Mouse (Mus musculus) heart, embryonic 16.5 days (tissue): Measurements from ENCODE around the gene Coq3. TPM values are rescaled to one million over a fixed set of nuclear protein-coding genes. Genes with fewer than 3 reads are reported as not detected.
A peak's percentile ranks its signal among the peaks of the same experiment; 100 is the strongest.

ENCODE experiments used
- ATAC-seq: fragments of 200-750 bp; cut with Nextera tagmentation; replicated peaks from 2 replicates; pipeline ENCODE4 v1.8.0; 2017; ENCODE audit warnings: moderate number of reproducible peaks; ENCODE audit not compliant: insufficient read depth, low FRiP score; ENCODE audit errors: extremely low read depth
- H3K27ac ChIP-seq: fragments of 300-500 bp; sonication (generic); 2 replicates; pipeline ENCODE4 v1.5.1; 2014; ENCODE audit warnings: mild to moderate bottlenecking, low read length, control low read depth, moderate library complexity
- H3K27me3 ChIP-seq: fragments of 300-500 bp; sonication (generic); 2 replicates; pipeline ENCODE4 v1.6.1; 2014; ENCODE audit warnings: low read length, mixed read lengths; ENCODE audit not compliant: control insufficient read depth, insufficient read depth
- H3K36me3 ChIP-seq: fragments of 300-500 bp; sonication (generic); 2 replicates; pipeline ENCODE4 v1.6.1; 2014; ENCODE audit not compliant: control insufficient read depth, insufficient read depth
- H3K4me1 ChIP-seq: fragments of 300-500 bp; sonication (generic); 2 replicates; pipeline ENCODE4 v1.6.1; 2014; ENCODE audit warnings: low read length, mixed read lengths; ENCODE audit not compliant: control insufficient read depth, insufficient read depth
- H3K4me2 ChIP-seq: fragments of 300-500 bp; sonication (generic); 2 replicates; pipeline ENCODE4 v1.6.1; 2014; ENCODE audit warnings: low read depth, mild to moderate bottlenecking, control low read depth, low read length
- H3K4me3 ChIP-seq: fragments of 300-500 bp; sonication (generic); 2 replicates; pipeline ENCODE4 v1.5.1; 2014; ENCODE audit warnings: mild to moderate bottlenecking, control low read depth, low read length
- H3K9ac ChIP-seq: fragments of 300-500 bp; sonication (generic); 2 replicates; pipeline ENCODE4 v1.6.1; 2014; ENCODE audit warnings: low read length, control low read depth
- H3K9me3 ChIP-seq: fragments of 300-500 bp; sonication (generic); replicated peaks from 2 replicates; pipeline ENCODE4 v1.6.1; 2016; ENCODE audit warnings: low read length; ENCODE audit not compliant: control insufficient read depth
- WGBS: fragments of 180-500 bp; shearing (Covaris S2); extraction: QIAGEN DNeasy Blood & Tissue Kit; methylation state at CpG from one replicate; pipeline ENCODE4 v1.1.7; 2014; 5-methylcytosine and 5-hydroxymethylcytosine counted together
- polyA plus RNA-seq: library from polyadenylated mRNA; unstranded; fragments of >200 nt; fragmentation: Nextera tagmentation; extraction: Ambion mirVana; gene quantifications from 2 replicates; pipeline ENCODE4 v1.2.1, GENCODE M21; 2015

Coq3 gene
- polyA plus RNA-seq, 1 experiment from 2014 or later: 22.7 TPM

- H3K9ac ChIP-seq: peak within 1 kb of the TSS; percentile 89
Observed at GRCm38 (mm10) chr4:21930971-21931771, 51.7 kb downstream of the Coq3 start, which contains the start of gene Faxc. Gene Faxc, plus strand, starts transcription at chr4:21931329.

GRCm38 (mm10) chr4:21931772-21932630, 52.5 kb downstream of the Coq3 start:
- H3K4me3 ChIP-seq: peak overlapping the region; percentile 85
- H3K4me2 ChIP-seq: peak overlapping the region; percentile 94
- H3K27me3 ChIP-seq: no peaks in the 10 kb centered on the region
- H3K27ac ChIP-seq: peak overlapping the region; percentile 1; the same call in 1 of the 2 replicates
- peaks cover 2% of the 10 kb centered on the region; the same call in 1 of the 2 replicates for H3K4me1 ChIP-seq
- peak; percentile 18; the same call in 1 of the 2 replicates for ATAC-seq
- H3K36me3 ChIP-seq: no peaks in the 10 kb centered on the region
- H3K9me3 ChIP-seq: no peaks in the 10 kb centered on the region
- peak overlapping the region; percentile 89 for H3K9ac ChIP-seq
- 14% methylated on average over 23 of the region's 23 CpGs for WGBS

More at GRCm38 (mm10) chr4:21930971-21931771, 51.7 kb downstream of the Coq3 start, which contains the start of gene Faxc:
- Histone ChIP-seq H3K4me3 (peak within 1 kb of the TSS; percentile 85), H3K4me1 (peaks cover 2% of the 10 kb centered on the region; the same call in 1 of the 2 replicates), H3K27me3 (no peaks in the 10 kb centered on the region), H3K4me2 (peak within 1 kb of the TSS; percentile 94), H3K36me3 (no peaks in the 10 kb centered on the region), H3K9me3 (no peaks in the 10 kb centered on the region), H3K27ac (peak within 1 kb of the TSS; percentile 1; the same call in 1 of the 2 replicates)
- peak; percentile 83 for ATAC-seq
- under 1% methylated on average over 60 of the region's 83 CpGs for WGBS

- Histone ChIP-seq H3K4me3 (no peak overlapping the region), H3K27ac (no peak overlapping the region), H3K36me3 (no peaks in the 10 kb centered on the region), H3K27me3 (no peaks in the 10 kb centered on the region), H3K4me1 (peaks cover 2% of the 10 kb centered on the region; the same call in 1 of the 2 replicates), H3K9ac (no peak overlapping the region), H3K9me3 (no peaks in the 10 kb centered on the region), H3K4me2 (no peak overlapping the region)
- 79% methylated on average over 2 of the region's 2 CpGs for WGBS
- no peak for ATAC-seq
Observed at GRCm38 (mm10) chr4:21935378-21935777, 55.9 kb downstream of the Coq3 start.

- no peak overlapping the region for H3K27ac ChIP-seq
- H3K9me3 ChIP-seq: no peaks in the 10 kb centered on the region
- H3K36me3 ChIP-seq: no peaks in the 10 kb centered on the region
- no peaks in the 10 kb centered on the region for H3K4me1 ChIP-seq
- no peak overlapping the region for H3K4me2 ChIP-seq
- no peak for ATAC-seq
- WGBS: 89% methylated on average over 9 of the region's 9 CpGs
- no peak overlapping the region for H3K4me3 ChIP-seq
- H3K27me3 ChIP-seq: no peaks in the 10 kb centered on the region
- H3K9ac ChIP-seq: no peak overlapping the region
Observed at GRCm38 (mm10) chr4:21936424-21936823, 57.0 kb downstream of the Coq3 start.

- Histone ChIP-seq H3K27ac (no peak overlapping the region), H3K9me3 (no peaks in the 10 kb centered on the region), H3K27me3 (no peaks in the 10 kb centered on the region), H3K4me1 (no peaks in the 10 kb centered on the region), H3K9ac (no peak overlapping the region), H3K36me3 (no peaks in the 10 kb centered on the region), H3K4me2 (no peak overlapping the region), H3K4me3 (no peak overlapping the region)
- no peak for ATAC-seq
- WGBS: 82% methylated on average over 8 of the region's 8 CpGs
Observed at GRCm38 (mm10) chr4:21937890-21938289, 58.4 kb downstream of the Coq3 start.

- 86% methylated on average over 3 of the region's 3 CpGs for WGBS
- H3K27me3 ChIP-seq: no peaks in the 10 kb centered on the region
- ATAC-seq: no peak
- H3K4me2 ChIP-seq: no peak overlapping the region
- H3K27ac ChIP-seq: no peak overlapping the region
- no peaks in the 10 kb centered on the region for H3K9me3 ChIP-seq
- no peak overlapping the region for H3K4me3 ChIP-seq
- H3K36me3 ChIP-seq: no peaks in the 10 kb centered on the region
- no peaks in the 10 kb centered on the region for H3K4me1 ChIP-seq
- no peak overlapping the region for H3K9ac ChIP-seq
Observed at GRCm38 (mm10) chr4:21944672-21945071, 65.2 kb downstream of the Coq3 start.

- no peak overlapping the region for H3K27ac ChIP-seq
- no peaks in the 10 kb centered on the region for H3K9me3 ChIP-seq
- no peaks in the 10 kb centered on the region for H3K36me3 ChIP-seq
- no peak for ATAC-seq
- H3K4me2 ChIP-seq: no peak overlapping the region
- no peak overlapping the region for H3K9ac ChIP-seq
- H3K27me3 ChIP-seq: no peaks in the 10 kb centered on the region
- 37% methylated on average over 6 of the region's 6 CpGs for WGBS
- H3K4me1 ChIP-seq: peaks cover 4% of the 10 kb centered on the region
- no peak overlapping the region for H3K4me3 ChIP-seq
Observed at GRCm38 (mm10) chr4:21951444-21951843, 72.0 kb downstream of the Coq3 start.

- H3K36me3 ChIP-seq: no peaks in the 10 kb centered on the region
- 37% methylated on average over 2 of the region's 2 CpGs for WGBS
- H3K9me3 ChIP-seq: no peaks in the 10 kb centered on the region
- no peak overlapping the region for H3K4me3 ChIP-seq
- H3K4me1 ChIP-seq: peaks cover 4% of the 10 kb centered on the region
- H3K27ac ChIP-seq: no peak overlapping the region
- H3K27me3 ChIP-seq: no peaks in the 10 kb centered on the region
- no peak overlapping the region for H3K9ac ChIP-seq
- H3K4me2 ChIP-seq: no peak overlapping the region
- no peak for ATAC-seq
Observed at GRCm38 (mm10) chr4:21952255-21952654, 72.8 kb downstream of the Coq3 start.
